Mouse (Mus musculus): ENCODE measurements around the gene Abhd14a. TPM values are rescaled to one million over a fixed set of nuclear protein-coding genes. Genes with fewer than 3 reads are reported as not detected.

Gene Abhd14a
- polyA plus RNA-seq, 1 experiment from 2014 or later: 87.0 TPM

DNA sequence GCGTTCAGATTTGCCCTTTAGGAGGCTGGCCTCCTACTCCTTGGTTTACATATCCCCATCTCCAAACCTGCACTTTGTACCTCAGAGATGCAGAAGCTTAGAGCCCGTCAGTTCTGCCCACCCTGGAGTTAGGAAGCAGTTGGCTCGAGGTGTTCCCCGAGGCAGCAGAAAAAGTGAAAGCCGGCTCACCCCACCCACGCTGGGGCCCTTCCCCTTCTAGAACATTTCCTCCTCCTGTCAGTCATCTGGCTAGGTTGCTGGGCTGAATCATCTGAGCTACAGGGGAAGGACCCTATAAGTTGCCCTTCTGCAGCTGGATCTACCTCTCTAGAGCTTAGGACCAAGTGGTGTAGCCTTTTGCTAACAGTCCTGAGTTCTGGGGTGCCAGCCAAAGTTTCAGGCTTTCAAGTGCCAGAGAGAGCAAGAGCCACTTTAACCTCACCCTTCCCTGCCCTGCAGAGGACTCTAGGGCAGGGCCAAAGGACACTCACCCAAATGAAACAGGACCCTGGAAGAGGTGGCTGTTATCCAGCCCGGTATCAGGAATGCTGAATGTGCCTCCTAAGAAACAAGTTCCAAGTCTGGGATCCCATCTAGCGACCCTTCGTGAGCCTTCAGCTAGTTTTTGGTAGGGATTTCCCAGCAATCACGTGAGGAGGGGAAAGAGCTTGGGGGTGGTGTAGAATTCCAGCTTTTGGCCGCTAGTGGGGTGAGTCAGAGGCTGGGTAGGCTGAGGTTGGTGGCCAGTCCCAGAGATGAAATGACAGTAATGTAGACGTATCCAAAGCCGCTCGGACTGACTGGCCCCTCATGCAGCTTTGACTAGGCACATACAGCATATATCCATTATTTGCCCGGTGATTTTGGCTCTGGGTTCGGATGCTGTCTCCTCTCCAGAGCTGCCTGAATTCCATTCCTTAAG is 28.8 kb upstream of the Abhd14a start:
- Histone ChIP-seq H3K9ac (0 out of 2 replicates have a peak overlapping the region, but pooled peaks have one; percentile 3), H3K27ac (replicated peaks) (peak overlapping the region; percentile 88), H3K4me3 (replicated peaks) (peak overlapping the region; percentile 81), H3K4me2 (replicated peaks) (peak overlapping the region; percentile 88), H3K36me3 (peaks cover 19% of the 10 kb centered on the region), H3K4me1 (peaks cover 56% of the 10 kb centered on the region), H3K27me3 (no peaks in the 10 kb centered on the region), H3K9me3 (replicated peaks) (no peaks in the 10 kb centered on the region)
- peak; percentile 30 for ATAC-seq (ENCODE audit: insufficient number of reproducible peaks, low FRiP score, low TSS enrichment, low read depth)
- WGBS: 16% methylated on average over 16 of the region's 16 CpGs

DNA sequence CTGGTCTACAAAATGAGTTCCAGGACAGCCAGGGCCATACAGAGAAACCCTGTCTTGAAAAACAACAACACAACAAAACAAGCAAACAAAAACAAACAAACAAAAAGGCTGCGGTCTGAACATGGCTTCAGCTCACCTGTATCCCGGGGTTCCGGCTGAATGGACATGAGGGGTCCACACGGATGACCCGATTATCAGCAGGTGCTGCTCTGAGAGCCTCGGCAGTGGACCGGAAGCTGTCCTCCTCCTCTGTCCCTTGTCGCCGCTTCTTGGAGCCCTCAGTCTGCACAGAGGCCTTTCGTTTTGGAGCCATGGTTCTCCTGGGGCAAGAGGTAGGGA is 28.2 kb upstream of the Abhd14a start, which contains the start of gene Rrp9:
Gene Rrp9 (plus strand): TSS at position 301 of the 339 bp plus-strand sequence.
- H3K9me3 ChIP-seq (replicated peaks): no peaks in the 10 kb centered on the region

DNA sequence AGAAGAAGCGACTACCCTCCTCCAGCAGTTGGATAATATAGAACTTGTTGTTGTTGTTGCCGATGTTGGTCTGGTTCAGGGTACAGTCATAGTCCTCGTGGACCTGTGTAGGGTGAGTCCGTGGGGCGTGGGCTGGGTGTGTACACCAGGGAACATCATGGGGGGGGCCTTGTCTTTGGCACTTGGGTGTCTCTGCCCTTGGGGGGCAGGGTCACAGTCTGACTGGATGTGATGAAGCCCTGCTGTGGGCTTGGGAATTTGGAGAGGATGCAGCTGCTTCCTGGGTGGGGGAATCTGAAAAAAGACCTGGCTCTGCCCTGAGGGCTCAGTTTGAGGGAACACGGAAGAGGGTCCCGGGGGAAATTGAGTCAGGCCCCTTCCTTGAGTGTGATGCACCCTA is 27.6 kb upstream of the Abhd14a start:
- H3K4me3 ChIP-seq (replicated peaks): no peak overlapping the region; the same call in 1 of the 2 replicates
- no peaks in the 10 kb centered on the region for H3K9me3 ChIP-seq (replicated peaks)
- 0 out of 2 replicates have a peak overlapping the region, but pooled peaks have one; percentile 25 for H3K27ac ChIP-seq (replicated peaks)
- H3K36me3 ChIP-seq: peaks cover 7% of the 10 kb centered on the region
- peak overlapping the region; percentile 24; the same call in 1 of the 2 replicates for H3K4me2 ChIP-seq (replicated peaks)
- H3K27me3 ChIP-seq: no peaks in the 10 kb centered on the region
- 53% methylated on average over 7 of the region's 7 CpGs for WGBS
- no peak for ATAC-seq (ENCODE audit: insufficient number of reproducible peaks, low FRiP score, low TSS enrichment, low read depth)
- H3K9ac ChIP-seq: no peak overlapping the region
- peaks cover 58% of the 10 kb centered on the region for H3K4me1 ChIP-seq

More for the DNA sequence above, 28.2 kb upstream of the Abhd14a start, which contains the start of gene Rrp9:
- Histone ChIP-seq H3K27ac (replicated peaks) (peak within 1 kb of the TSS; percentile 88), H3K4me1 (peaks cover 56% of the 10 kb centered on the region), H3K9ac (0 out of 2 replicates have a peak within 1 kb of the TSS, but pooled peaks have one; percentile 3), H3K36me3 (peaks cover 13% of the 10 kb centered on the region), H3K27me3 (no peaks in the 10 kb centered on the region), H3K4me3 (replicated peaks) (peak within 1 kb of the TSS; percentile 81), H3K4me2 (replicated peaks) (peak within 1 kb of the TSS; percentile 88)
- no peak for ATAC-seq (ENCODE audit: insufficient number of reproducible peaks, low FRiP score, low TSS enrichment, low read depth)
- WGBS: 79% methylated on average over 10 of the region's 10 CpGs

DNA sequence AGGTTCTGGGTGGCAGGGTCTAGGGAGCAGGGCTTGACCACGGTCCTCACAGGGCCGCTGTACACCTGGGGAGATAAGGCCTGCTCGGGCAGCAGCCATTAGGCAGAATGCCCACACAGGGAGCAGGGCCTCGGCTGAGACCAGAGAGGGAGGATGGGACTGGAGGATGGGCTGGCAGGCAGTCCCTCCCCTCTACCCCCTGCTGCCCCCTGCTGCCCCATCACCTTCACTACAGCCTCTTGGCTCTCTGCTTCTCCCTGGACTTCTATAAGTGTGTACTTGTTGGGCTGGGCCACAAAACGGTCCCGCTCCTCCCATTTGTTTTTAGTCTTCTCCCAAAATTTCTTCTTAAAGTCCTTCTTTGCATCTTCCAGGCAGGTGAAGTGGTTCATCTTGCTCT is 27.0 kb upstream of the Abhd14a start:
- H3K4me1 ChIP-seq: peaks cover 63% of the 10 kb centered on the region
- H3K9me3 ChIP-seq (replicated peaks): no peaks in the 10 kb centered on the region
- H3K27ac ChIP-seq (replicated peaks): no peak overlapping the region
- H3K36me3 ChIP-seq: peaks cover 3% of the 10 kb centered on the region
- no peak overlapping the region; the same call in 1 of the 2 replicates for H3K4me3 ChIP-seq (replicated peaks)
- no peak for ATAC-seq (ENCODE audit: insufficient number of reproducible peaks, low FRiP score, low TSS enrichment, low read depth)
- H3K27me3 ChIP-seq: no peaks in the 10 kb centered on the region
- no peak overlapping the region for H3K9ac ChIP-seq
- H3K4me2 ChIP-seq (replicated peaks): peak overlapping the region; percentile 24; the same call in 1 of the 2 replicates
- WGBS: 7% methylated on average over 6 of the region's 6 CpGs

DNA sequence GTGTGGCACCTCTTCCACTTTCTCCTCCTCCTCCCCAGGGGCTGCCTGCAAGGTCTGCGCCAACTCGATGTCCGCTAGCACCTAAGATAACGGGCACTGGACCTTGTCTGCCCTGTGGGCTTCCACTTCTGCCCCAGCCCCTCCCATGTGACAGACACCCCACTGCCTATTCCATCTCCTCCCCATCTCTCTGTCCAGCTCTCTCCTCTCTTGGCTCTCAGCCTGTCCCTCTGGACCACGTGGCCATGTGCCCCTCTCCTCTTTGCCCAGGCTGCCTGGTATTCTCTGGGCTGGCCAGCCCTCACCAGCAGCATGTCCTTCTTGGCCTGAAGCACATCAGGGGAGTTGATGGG is 26.3 kb upstream of the Abhd14a start:
- no peak overlapping the region for H3K4me2 ChIP-seq (replicated peaks)
- ATAC-seq (ENCODE audit: insufficient number of reproducible peaks, low FRiP score, low TSS enrichment, low read depth): no peak
- peaks cover 63% of the 10 kb centered on the region for H3K4me1 ChIP-seq
- no peaks in the 10 kb centered on the region for H3K9me3 ChIP-seq (replicated peaks)
- H3K36me3 ChIP-seq: no peaks in the 10 kb centered on the region
- H3K9ac ChIP-seq: no peak overlapping the region
- no peaks in the 10 kb centered on the region for H3K27me3 ChIP-seq
- H3K4me3 ChIP-seq (replicated peaks): no peak overlapping the region
- 76% methylated on average over 5 of the region's 5 CpGs for WGBS
- H3K27ac ChIP-seq (replicated peaks): no peak overlapping the region

DNA sequence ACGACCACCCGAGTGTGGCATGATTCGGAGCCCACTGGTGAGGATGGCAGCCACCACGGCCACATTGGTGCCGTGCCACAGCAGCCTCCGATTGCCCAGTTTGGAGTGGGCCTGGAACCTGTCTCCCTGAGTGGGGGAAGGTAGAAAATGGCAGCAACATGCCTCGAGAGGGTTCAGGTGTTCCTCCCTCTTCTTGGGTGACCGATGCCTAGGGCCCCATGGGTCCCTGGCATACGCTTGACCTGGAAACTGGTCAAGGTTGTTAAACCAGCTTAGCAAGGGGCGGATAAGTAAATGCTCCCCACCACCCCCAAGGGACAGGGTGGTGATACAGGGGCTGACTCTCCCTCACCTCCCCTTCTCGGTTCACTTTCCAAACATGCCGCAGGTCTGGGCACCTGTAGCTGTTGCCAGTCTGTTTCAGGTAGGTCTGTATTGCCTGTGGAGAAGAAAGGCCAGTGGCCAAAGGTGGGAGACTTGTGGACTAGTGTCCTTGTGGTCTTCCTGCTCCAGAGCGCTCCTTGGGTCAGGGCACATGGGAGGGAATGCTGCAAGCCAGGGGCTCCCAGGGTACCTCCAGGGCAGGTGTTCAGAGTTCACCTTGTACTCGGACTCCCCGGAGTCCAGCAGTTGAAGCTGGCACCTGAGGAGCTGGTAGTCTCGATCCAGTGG is 25.7 kb upstream of the Abhd14a start:
- 85% methylated on average over 16 of the region's 16 CpGs for WGBS
- Histone ChIP-seq H3K9ac (no peak overlapping the region), H3K4me2 (replicated peaks) (no peak overlapping the region), H3K4me1 (peaks cover 61% of the 10 kb centered on the region), H3K36me3 (no peaks in the 10 kb centered on the region), H3K27ac (replicated peaks) (no peak overlapping the region), H3K4me3 (replicated peaks) (no peak overlapping the region), H3K27me3 (no peaks in the 10 kb centered on the region), H3K9me3 (replicated peaks) (no peaks in the 10 kb centered on the region)
- no peak for ATAC-seq (ENCODE audit: insufficient number of reproducible peaks, low FRiP score, low TSS enrichment, low read depth)

DNA sequence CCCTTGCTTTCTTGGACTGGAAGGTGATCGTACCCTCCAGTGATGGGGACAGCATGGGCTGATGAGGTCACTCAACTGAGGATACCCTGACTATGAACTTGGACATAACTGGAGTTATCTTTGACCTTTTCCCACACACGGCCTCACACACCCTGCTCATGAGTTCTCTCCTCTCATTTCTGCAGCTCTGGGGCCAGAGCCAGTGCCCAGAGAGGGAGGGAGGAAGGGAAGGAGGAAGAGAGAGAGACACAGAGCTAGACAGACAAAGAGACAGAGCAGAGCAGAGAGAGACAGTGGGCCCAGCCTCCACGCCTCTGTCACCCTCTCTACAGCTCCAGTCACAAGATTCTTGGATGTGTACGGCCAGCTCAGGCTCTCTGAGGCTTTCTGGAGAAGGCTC is 24.8 kb upstream of the Abhd14a start:
- WGBS: 63% methylated on average over 4 of the region's 4 CpGs
- Histone ChIP-seq H3K9me3 (replicated peaks) (no peaks in the 10 kb centered on the region), H3K4me2 (replicated peaks) (no peak overlapping the region), H3K27ac (replicated peaks) (peak overlapping the region; percentile 18; the same call in 1 of the 2 replicates), H3K4me3 (replicated peaks) (no peak overlapping the region), H3K27me3 (no peaks in the 10 kb centered on the region), H3K9ac (no peak overlapping the region), H3K36me3 (no peaks in the 10 kb centered on the region), H3K4me1 (peaks cover 54% of the 10 kb centered on the region)
- no peak for ATAC-seq (ENCODE audit: insufficient number of reproducible peaks, low FRiP score, low TSS enrichment, low read depth)

DNA sequence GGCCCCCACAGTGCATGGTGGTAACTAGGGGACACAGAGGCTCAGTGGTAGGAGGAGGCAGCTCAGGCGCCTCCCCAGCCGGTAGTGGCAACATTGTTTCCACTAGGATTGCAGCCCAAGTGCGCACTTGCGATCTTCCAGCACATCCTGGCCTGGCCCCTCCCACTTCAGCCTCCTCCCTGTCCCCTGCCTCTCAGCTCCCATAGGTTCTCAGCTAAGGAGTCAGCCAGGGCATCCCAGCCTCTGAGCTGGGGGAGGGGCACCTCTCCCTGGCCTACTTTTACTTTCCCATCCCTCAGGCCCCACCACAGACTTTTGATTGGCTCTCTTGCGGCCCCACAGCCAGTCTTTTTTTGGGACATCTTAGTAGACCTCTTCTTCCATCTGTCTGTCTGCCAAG is 24.4 kb upstream of the Abhd14a start:
- H3K9ac ChIP-seq: no peak overlapping the region
- WGBS: 19% methylated on average over 5 of the region's 5 CpGs
- peak overlapping the region; percentile 36 for H3K4me2 ChIP-seq (replicated peaks)
- no peaks in the 10 kb centered on the region for H3K27me3 ChIP-seq
- ATAC-seq (ENCODE audit: insufficient number of reproducible peaks, low FRiP score, low TSS enrichment, low read depth): no peak
- H3K9me3 ChIP-seq (replicated peaks): no peaks in the 10 kb centered on the region
- H3K36me3 ChIP-seq: no peaks in the 10 kb centered on the region
- H3K4me3 ChIP-seq (replicated peaks): no peak overlapping the region
- H3K27ac ChIP-seq (replicated peaks): 0 out of 2 replicates have a peak overlapping the region, but pooled peaks have one; percentile 48
- H3K4me1 ChIP-seq: peaks cover 54% of the 10 kb centered on the region

DNA sequence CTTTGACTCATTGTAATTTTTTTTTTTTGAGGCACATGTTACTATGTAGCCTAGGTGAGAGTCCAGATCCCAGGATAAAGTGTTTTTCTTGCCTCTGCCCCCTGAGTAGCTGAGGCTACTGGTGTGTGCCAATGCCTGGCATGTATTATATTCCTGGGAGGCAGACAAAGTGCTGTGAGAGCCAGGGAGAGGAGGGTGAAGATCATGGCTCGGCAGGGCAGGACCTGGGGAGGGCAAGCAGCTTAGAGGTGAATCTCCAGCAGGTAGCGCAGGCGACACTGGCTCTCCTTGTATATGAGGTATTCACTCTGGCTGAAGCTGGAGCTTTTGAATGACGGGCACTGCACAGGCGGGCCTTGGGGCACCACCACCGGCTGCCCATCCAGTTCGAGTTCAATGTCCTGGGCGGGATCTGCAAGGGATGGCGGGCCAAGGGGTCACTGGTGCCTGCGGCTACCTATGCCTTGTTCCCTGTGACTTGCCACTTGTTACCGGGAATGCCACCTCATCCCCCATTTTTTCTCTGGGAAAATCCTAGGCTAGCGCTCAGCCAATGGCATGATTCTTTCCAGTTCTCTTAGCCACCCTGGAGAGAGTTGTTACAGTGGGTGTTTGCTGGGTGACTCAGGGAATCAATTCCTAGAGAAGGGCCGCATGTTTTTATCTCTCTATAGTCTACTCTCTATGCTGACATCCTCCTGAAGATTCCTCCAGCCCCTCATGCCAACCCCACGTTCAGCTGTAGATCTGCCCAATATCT is 23.7 kb upstream of the Abhd14a start:
- no peak for ATAC-seq (ENCODE audit: insufficient number of reproducible peaks, low FRiP score, low TSS enrichment, low read depth)
- Histone ChIP-seq H3K27ac (replicated peaks) (0 out of 2 replicates have a peak overlapping the region, but pooled peaks have one; percentile 48), H3K27me3 (no peaks in the 10 kb centered on the region), H3K4me1 (peaks cover 49% of the 10 kb centered on the region), H3K4me2 (replicated peaks) (peak overlapping the region; percentile 36), H3K4me3 (replicated peaks) (no peak overlapping the region), H3K36me3 (no peaks in the 10 kb centered on the region), H3K9ac (no peak overlapping the region), H3K9me3 (replicated peaks) (no peaks in the 10 kb centered on the region)
- 62% methylated on average over 14 of the region's 14 CpGs for WGBS

DNA sequence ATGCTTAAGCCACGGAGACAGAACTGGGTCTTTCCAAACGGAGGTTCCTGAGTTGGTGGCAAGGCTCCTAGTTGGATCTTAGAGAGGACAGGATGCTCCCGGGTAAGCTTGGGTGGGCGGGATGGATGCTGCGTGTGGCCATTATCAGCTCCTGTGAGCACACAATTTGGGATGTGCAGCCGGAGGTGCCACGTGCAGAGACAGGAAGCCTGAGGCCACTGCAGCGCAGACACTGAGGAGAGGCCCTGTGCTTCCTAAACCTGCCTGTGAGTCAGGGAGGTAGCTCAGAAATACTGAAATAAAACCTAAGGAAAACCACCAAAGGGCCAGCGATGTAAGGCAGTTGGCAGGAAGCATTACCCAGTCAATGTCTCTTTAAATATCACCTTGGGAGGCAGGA is 22.3 kb upstream of the Abhd14a start:
- Histone ChIP-seq H3K27ac (replicated peaks) (no peak overlapping the region), H3K4me2 (replicated peaks) (no peak overlapping the region), H3K36me3 (no peaks in the 10 kb centered on the region), H3K27me3 (no peaks in the 10 kb centered on the region; the same call in 1 of the 2 replicates), H3K4me1 (peaks cover 49% of the 10 kb centered on the region), H3K9ac (no peak overlapping the region), H3K4me3 (replicated peaks) (no peak overlapping the region), H3K9me3 (replicated peaks) (no peaks in the 10 kb centered on the region)
- WGBS: 57% methylated on average over 9 of the region's 9 CpGs
- ATAC-seq (ENCODE audit: insufficient number of reproducible peaks, low FRiP score, low TSS enrichment, low read depth): no peak

DNA sequence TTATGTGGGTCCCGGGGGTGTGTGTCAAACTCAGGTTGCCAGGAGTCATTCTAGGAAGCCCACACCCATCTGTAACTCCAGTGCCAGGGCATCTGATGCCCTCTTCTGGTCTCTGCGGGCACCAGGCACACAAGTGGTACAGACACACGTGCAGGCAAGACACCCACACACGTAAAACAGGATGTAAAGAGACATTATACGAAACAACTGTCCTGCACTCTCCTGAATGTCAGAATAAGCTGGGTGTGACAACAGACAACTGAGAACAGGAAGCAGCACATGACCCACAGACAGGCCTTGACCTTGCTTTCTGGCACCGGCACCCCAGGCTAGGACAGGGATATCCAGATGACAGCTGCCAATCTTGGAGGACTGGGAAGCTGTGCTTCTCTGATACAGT is 21.8 kb upstream of the Abhd14a start:
- no peak overlapping the region for H3K27ac ChIP-seq (replicated peaks)
- H3K9ac ChIP-seq: no peak overlapping the region
- H3K36me3 ChIP-seq: no peaks in the 10 kb centered on the region
- no peak overlapping the region for H3K4me2 ChIP-seq (replicated peaks)
- no peak for ATAC-seq (ENCODE audit: insufficient number of reproducible peaks, low FRiP score, low TSS enrichment, low read depth)
- no peaks in the 10 kb centered on the region; the same call in 1 of the 2 replicates for H3K27me3 ChIP-seq
- no peaks in the 10 kb centered on the region for H3K9me3 ChIP-seq (replicated peaks)
- H3K4me3 ChIP-seq (replicated peaks): no peak overlapping the region
- peaks cover 49% of the 10 kb centered on the region for H3K4me1 ChIP-seq
- WGBS: 57% methylated on average over 6 of the region's 6 CpGs

All from embryonic facial prominence, embryonic 15.5 days (tissue).